Mouse (Mus musculus) midbrain, embryonic 11.5 days (tissue): ENCODE data around the gene Tmem170b. TPM values are rescaled to one million over a fixed set of nuclear protein-coding genes. Genes with fewer than 3 reads are reported as not detected.

Experiments
- ATAC-seq: fragments of 200-750 bp; cut with Nextera tagmentation; 2 replicates; pipeline ENCODE4 v1.8.0; 2017; ENCODE audit warnings: moderate TSS enrichment, moderate library complexity; ENCODE audit not compliant: low FRiP score
- DNase-seq: peaks from one replicate; pipeline ENCODE4 v3.0.0; 2015; ENCODE audit warnings: low spot score; ENCODE audit errors: missing footprints
- H3K27ac ChIP-seq: fragments of 300-500 bp; sonication (generic); 2 replicates; pipeline ENCODE4 v1.5.1; 2014; ENCODE audit warnings: low read depth, low read length
- H3K27me3 ChIP-seq: fragments of 300-500 bp; sonication (generic); 2 replicates; pipeline ENCODE4 v1.6.1; 2014; ENCODE audit warnings: mild to moderate bottlenecking, low read length, moderate library complexity, mixed read lengths; ENCODE audit not compliant: control insufficient read depth, insufficient read depth
- H3K36me3 ChIP-seq: fragments of 300-500 bp; sonication (generic); 2 replicates; pipeline ENCODE4 v1.6.1; 2014; ENCODE audit warnings: mild to moderate bottlenecking, low read length, moderate library complexity, mixed read lengths; ENCODE audit not compliant: control insufficient read depth, insufficient read depth
- H3K4me1 ChIP-seq: fragments of 300-500 bp; sonication (generic); 2 replicates; pipeline ENCODE4 v1.6.1; 2014; ENCODE audit warnings: low read length; ENCODE audit not compliant: control insufficient read depth, insufficient read depth
- H3K4me2 ChIP-seq: fragments of 300-500 bp; sonication (generic); 2 replicates; pipeline ENCODE4 v1.6.1; 2014; ENCODE audit warnings: mild to moderate bottlenecking, moderate library complexity
- H3K4me3 ChIP-seq: fragments of 300-500 bp; sonication (generic); 2 replicates; pipeline ENCODE4 v1.5.1; 2014; ENCODE audit warnings: low read depth, low read length
- H3K9ac ChIP-seq: fragments of 300-500 bp; sonication (generic); 2 replicates; pipeline ENCODE4 v1.6.1; 2014; ENCODE audit warnings: low read length
- H3K9me3 ChIP-seq: fragments of 300-500 bp; sonication (generic); 2 replicates; pipeline ENCODE4 v1.6.1; 2016; ENCODE audit warnings: low read length; ENCODE audit not compliant: control insufficient read depth
- WGBS: fragments of 180-500 bp; shearing (Covaris S2); extraction: QIAGEN DNeasy Blood & Tissue Kit; methylation state at CpG from one replicate; pipeline ENCODE4 v1.1.7; 2014; 5-methylcytosine and 5-hydroxymethylcytosine counted together
- polyA plus RNA-seq: library from polyadenylated mRNA; unstranded; fragments of >200 nt; fragmentation: Nextera tagmentation; extraction: Ambion mirVana; gene quantifications from 2 replicates; pipeline ENCODE4 v1.2.1, GENCODE M21; 2014

Tmem170b gene
- polyA plus RNA-seq, 1 experiment from 2014 or later, result 23.8 TPM

DNA sequence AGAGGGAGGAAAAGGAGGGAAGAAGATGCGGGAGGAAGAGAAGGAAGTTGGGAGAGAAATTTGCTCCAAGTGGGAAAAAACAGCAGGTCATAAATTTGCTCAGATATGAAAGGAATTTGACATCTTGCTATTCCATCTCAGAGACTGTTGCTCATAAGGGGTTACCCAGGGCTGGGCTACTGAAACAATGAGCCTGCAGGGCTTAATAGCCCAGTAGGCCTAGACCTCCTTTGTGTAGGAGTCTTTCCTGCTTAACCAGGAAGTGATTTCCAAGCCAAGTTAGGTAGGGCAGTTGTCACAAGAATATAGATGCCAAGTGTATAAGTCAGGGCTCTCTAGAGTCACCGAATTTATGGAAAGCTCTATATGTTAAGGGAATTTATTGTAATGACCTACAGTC is 48.1 kb downstream of the Tmem170b start:
- no peak for ATAC-seq
- Histone ChIP-seq H3K27me3 (no peaks in the 10 kb centered on the region), H3K9ac (no peak overlapping the region), H3K4me1 (no peaks in the 10 kb centered on the region), H3K9me3 (no peaks in the 10 kb centered on the region), H3K27ac (no peak overlapping the region), H3K4me3 (no peak overlapping the region), H3K4me2 (no peak overlapping the region), H3K36me3 (no peaks in the 10 kb centered on the region)
- 86% methylated on average over 2 of the region's 2 CpGs for WGBS
- no peak for DNase-seq

DNA sequence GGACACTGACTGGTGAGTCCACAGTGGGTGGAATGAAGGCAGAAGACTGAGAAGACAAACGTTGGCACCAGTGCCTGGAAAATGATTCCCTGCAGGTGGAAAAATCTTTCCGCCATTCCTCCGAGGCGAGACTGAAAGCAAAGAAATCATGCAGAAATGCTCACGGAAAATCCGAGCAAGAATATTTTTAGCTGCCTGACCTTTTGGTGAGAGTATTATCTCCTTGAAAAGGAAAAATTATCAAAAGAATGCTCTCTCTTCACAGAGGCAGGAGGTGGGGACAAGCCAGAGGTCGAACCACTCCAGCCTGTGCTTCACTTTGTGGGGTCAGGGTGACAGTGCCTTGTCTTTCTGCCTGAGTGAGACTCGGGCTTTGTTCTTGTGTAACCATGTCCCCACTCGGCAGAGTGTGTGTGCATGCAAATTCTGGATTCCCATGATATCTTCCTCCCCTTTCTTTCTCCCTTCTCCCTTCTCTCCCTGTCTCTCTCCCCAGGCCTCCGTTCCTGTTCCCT is 49.9 kb downstream of the Tmem170b start:
- Histone ChIP-seq H3K36me3 (no peaks in the 10 kb centered on the region), H3K4me1 (no peaks in the 10 kb centered on the region), H3K4me2 (no peak overlapping the region), H3K27me3 (no peaks in the 10 kb centered on the region), H3K9me3 (no peaks in the 10 kb centered on the region), H3K27ac (no peak overlapping the region), H3K9ac (no peak overlapping the region), H3K4me3 (no peak overlapping the region)
- DNase-seq (peak; percentile 57), ATAC-seq (no peak)
- WGBS, result 80% methylated on average over 10 of the region's 10 CpGs

DNA sequence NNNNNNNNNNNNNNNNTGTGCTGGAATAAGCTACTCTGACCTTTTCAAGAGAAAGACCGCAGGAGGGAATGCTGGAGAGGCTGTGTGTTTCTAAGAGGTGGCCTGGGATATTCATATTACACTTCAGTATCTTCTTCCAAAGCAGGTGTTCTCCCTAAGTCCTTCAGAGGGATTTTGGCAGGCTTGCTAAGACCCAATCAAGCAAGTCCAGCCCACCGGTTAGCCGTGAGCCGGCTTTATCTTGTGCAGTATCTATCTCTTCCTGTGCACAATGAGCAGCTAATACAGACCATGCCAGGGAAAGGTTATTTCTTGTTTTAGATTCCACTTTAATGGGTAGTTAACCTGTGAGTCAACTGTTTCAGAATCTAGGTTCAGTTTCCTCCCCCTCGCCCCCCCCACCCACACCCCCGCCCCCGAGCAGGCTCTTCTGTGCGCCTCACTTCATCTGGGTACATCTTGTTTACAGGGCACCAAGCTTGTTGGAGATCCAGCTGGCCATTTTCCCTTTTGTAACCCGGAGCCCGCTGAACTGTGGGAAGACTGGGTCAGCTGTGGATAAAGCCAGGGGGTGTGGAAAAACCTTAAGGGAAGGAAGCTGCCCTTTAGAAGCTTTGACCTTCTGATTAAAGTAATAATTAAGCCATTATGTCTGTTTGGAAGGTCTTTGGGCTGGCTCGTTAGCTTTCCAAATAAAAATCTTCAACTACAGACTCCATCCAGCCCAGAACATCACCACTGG is 54.5 kb downstream of the Tmem170b start:
- no peak overlapping the region for H3K4me3 ChIP-seq
- WGBS, result 60% methylated on average over 11 of the region's 11 CpGs
- peak; percentile 72 for DNase-seq
- no peak overlapping the region for H3K27ac ChIP-seq
- H3K9me3 ChIP-seq, result no peaks in the 10 kb centered on the region
- H3K4me1 ChIP-seq, result no peaks in the 10 kb centered on the region
- H3K4me2 ChIP-seq, result no peak overlapping the region
- H3K27me3 ChIP-seq, result no peaks in the 10 kb centered on the region
- H3K9ac ChIP-seq, result no peak overlapping the region
- no peak for ATAC-seq
- H3K36me3 ChIP-seq, result no peaks in the 10 kb centered on the region

DNA sequence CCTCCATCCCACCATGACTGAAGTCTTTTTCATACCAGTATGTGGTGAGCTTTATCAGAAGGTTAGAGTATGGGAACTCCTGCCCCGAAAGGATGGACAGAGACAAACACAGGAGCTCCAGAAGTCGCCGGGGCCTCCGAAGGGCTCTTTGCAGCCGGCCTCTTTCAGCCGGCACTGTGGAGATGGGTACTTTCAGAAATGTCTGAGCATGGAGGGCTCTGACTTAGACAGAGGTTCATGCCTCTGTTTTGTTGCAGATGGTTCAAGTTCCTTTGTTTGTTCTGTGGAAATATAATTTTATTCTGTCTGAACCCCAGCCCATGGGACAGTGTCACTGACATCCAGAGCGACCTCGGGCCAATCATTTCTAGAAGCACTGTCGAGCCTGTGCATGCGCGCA is 55.4 kb downstream of the Tmem170b start:
- Histone ChIP-seq H3K36me3 (no peaks in the 10 kb centered on the region), H3K9me3 (no peaks in the 10 kb centered on the region), H3K27me3 (no peaks in the 10 kb centered on the region), H3K4me2 (no peak overlapping the region), H3K4me1 (no peaks in the 10 kb centered on the region), H3K4me3 (no peak overlapping the region), H3K27ac (no peak overlapping the region), H3K9ac (no peak overlapping the region)
- DNase-seq, result peak; percentile 81
- no peak for ATAC-seq
- WGBS, result 85% methylated on average over 11 of the region's 11 CpGs

DNA sequence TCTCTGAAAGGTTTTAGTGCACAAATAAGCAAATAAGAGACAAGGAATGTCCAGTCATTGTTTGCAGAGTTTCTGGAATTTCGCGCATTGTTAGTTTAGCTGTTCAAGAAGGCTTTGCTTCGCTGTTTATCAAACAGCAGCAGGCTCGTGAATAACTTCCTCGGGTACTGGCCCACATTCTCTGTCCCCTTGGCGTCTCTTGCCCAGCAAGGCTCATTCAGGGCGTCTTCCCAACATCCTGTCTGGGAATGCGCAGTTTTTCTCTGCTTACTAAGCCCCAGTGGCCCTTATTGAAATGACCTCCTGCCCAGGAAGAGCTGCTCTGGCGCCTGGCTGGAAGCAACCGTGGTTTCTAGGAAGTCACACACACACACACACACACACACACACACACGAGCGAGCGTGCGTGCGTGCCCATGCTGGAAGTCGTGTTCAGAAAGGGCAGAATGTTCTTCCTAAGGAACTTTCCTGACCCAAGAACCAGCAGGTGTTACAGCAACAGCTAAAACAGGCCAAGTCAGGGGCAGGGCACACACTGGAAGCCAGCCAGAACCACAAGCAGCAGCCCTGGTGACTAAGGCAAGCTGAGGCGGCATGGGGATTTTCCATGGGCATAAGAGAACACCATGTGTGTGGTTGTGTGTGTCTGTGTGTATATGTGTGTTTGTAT is 56.8 kb downstream of the Tmem170b start:
- Histone ChIP-seq H3K9me3 (no peaks in the 10 kb centered on the region), H3K4me2 (no peak overlapping the region), H3K36me3 (no peaks in the 10 kb centered on the region), H3K27me3 (no peaks in the 10 kb centered on the region), H3K4me3 (no peak overlapping the region), H3K27ac (no peak overlapping the region), H3K9ac (no peak overlapping the region), H3K4me1 (no peaks in the 10 kb centered on the region)
- ATAC-seq (no peak), DNase-seq (peak; percentile 84)
- WGBS, result 45% methylated on average over 17 of the region's 17 CpGs

DNA sequence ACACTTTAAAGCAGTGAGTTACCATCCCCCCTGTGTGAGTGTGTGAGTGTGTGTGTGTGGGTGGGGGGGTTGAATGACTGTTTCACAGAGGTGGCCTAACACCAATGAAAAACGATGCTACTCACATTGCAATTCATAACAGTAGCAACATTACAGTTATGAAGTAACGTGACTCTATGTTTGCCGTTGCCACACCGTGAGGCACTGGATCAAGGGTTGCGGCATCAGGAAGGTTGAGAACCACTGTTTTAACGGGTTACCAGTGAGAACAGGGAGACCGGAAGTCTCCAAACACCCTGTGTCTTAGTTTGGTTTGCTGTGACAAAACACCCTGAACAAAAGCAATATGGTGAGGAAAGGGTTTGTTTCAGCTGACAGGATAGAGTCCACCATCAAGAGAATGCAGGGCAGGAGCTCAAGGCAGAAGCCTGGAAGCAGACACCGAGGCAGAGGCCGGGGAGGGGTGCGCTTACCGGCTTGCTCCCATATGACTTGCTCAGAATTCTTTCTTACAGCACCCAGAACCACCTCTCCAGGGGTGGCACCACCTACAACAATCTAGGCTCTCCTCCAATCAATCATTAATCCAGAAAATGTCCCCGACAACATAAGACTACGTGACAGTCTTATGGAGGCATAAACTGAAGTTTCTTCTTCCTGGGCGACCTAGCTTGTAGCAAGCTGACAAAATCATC is 57.9 kb downstream of the Tmem170b start:
- no peak overlapping the region for H3K4me3 ChIP-seq
- no peaks in the 10 kb centered on the region for H3K27me3 ChIP-seq
- peak; percentile 54 for DNase-seq
- H3K4me2 ChIP-seq, result no peak overlapping the region
- no peaks in the 10 kb centered on the region for H3K4me1 ChIP-seq
- WGBS, result 92% methylated on average over 14 of the region's 14 CpGs
- no peak overlapping the region for H3K9ac ChIP-seq
- ATAC-seq, result no peak
- no peaks in the 10 kb centered on the region for H3K9me3 ChIP-seq
- H3K36me3 ChIP-seq, result no peaks in the 10 kb centered on the region
- no peak overlapping the region for H3K27ac ChIP-seq

DNA sequence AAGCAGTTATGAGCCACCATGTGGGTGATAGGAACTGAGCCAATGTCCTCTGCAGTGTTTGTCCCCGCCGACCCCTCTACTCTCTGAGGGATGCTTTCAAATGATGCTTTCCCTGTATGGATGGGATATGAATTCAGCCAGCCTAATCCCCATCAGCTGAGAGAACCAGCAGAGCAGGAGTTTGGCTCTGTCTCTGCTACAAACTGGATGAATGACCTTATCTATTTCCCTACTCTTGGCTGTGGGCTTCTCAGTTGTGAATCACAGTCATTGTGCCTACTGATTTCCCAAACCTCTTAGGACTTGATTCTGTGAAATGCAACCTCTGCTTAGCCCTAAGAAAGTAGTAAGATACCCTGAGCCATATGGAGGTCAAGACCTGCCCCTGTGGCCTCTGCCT is 64.2 kb downstream of the Tmem170b start:
- Histone ChIP-seq H3K4me1 (no peaks in the 10 kb centered on the region), H3K4me3 (no peak overlapping the region), H3K27me3 (no peaks in the 10 kb centered on the region), H3K4me2 (no peak overlapping the region), H3K9me3 (no peaks in the 10 kb centered on the region), H3K27ac (no peak overlapping the region), H3K9ac (no peak overlapping the region), H3K36me3 (no peaks in the 10 kb centered on the region)
- WGBS, result 100% methylated on average over 2 of the region's 2 CpGs
- ATAC-seq, result no peak
- peak; percentile 21 for DNase-seq

DNA sequence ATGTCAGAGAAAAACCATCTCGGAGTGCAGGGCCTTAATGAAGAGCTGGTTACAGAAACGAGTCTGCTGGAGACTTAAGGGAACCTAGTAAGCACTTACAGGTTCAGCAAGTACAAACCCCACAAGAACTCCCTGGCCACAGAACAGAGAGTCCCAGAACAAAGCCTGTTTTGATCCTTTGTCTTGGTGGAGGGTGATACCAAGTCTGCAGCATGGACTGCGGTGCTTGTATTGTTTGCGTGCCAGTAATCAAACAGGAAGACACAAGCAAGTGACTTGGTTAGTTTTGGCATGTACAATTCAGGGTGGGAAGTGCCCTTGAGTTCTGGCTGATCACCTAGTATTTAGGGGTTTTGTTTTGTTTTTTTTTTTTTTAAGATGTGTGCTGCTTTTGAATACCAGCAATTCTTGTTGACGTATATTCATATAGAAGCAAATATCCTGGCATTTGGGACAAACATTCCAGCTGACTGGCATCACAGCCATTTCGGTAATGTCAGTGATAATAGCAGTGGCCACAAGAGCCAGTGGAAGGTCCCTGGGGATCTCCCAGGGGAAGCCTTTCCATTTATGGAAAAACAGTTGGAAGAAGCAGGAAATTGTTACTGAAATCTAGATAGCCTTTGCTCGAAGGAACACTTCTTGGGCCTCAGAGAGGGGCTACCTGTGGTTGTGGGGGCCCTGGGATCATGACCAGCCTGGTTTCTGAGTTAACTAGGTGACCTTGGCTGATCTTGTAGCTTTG is 64.9 kb downstream of the Tmem170b start:
- 70% methylated on average over 7 of the region's 7 CpGs for WGBS
- Histone ChIP-seq H3K36me3 (no peaks in the 10 kb centered on the region), H3K4me1 (no peaks in the 10 kb centered on the region), H3K27ac (no peak overlapping the region), H3K4me2 (no peak overlapping the region), H3K9me3 (no peaks in the 10 kb centered on the region), H3K27me3 (no peaks in the 10 kb centered on the region), H3K4me3 (no peak overlapping the region), H3K9ac (no peak overlapping the region)
- DNase-seq, result peak; percentile 61
- ATAC-seq, result no peak
